Mouse (Mus musculus): ENCODE measurements around the gene Tet2. TPM values are rescaled to one million over a fixed set of nuclear protein-coding genes. Genes with fewer than 3 reads are reported as not detected.

Tet2 gene
- polyA plus RNA-seq, 1 experiment from 2014 or later = 8.2 TPM

DNA sequence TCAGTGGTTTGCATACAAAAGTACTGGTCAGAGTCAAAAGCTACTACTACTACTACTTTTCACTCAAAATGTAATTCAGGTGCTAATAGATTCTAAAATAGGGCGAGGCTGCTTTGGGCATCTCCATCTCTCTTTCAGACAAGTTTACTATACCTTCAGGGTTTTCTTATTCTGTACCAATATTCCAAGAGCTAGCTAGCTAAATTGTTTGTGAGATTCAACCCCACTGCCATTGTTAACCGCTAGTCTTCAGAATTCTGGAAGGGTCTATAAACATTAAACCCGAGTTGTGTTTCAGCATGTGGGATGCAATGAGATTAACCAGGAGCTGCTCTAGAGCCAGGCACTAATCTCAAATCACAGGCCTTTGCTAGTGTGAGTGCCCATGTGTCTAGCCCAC, 12.1 kb downstream of the Tet2 start:
- no peak overlapping the region for H3K4me2 ChIP-seq

GRCm38 (mm10) chr3:133532252-133532651, 12.7 kb downstream of the Tet2 start:
- Histone ChIP-seq H3K36me3 (ENCODE audit: control insufficient read depth, insufficient read depth, low read length) (no peaks in the 10 kb centered on the region; the same call in 1 of the 2 replicates), H3K4me2 (no peak overlapping the region), H3K4me3 (ENCODE audit: low read depth, low read length) (no peak overlapping the region), H3K9me3 (ENCODE audit: control insufficient read depth, low read length) (no peaks in the 10 kb centered on the region), H3K27ac (ENCODE audit: low read depth, low read length) (no peak overlapping the region), H3K4me1 (replicated peaks; ENCODE audit: control insufficient read depth, insufficient read depth, low read length) (no peaks in the 10 kb centered on the region; the same call in 1 of the 2 replicates), H3K9ac (ENCODE audit: low read depth, low read length) (no peak overlapping the region), H3K27me3 (replicated peaks; ENCODE audit: control insufficient read depth, insufficient read depth, low read length) (no peaks in the 10 kb centered on the region)
- DNase-seq (ENCODE audit: low spot score) = no peak
- WGBS = 90% methylated on average over 6 of the region's 6 CpGs
- ATAC-seq (replicated peaks; ENCODE audit: low FRiP score) = no peak

More for the DNA sequence above, 12.1 kb downstream of the Tet2 start:
- 73% methylated on average over 3 of the region's 3 CpGs for WGBS
- H3K27ac ChIP-seq (ENCODE audit: low read depth, low read length) = no peak overlapping the region
- ATAC-seq (replicated peaks; ENCODE audit: low FRiP score) (no peak), DNase-seq (ENCODE audit: low spot score) (no peak)
- H3K4me3 ChIP-seq (ENCODE audit: low read depth, low read length) = no peak overlapping the region
- no peak overlapping the region for H3K9ac ChIP-seq (ENCODE audit: low read depth, low read length)
- H3K9me3 ChIP-seq (ENCODE audit: control insufficient read depth, low read length) = no peaks in the 10 kb centered on the region
- H3K27me3 ChIP-seq (replicated peaks; ENCODE audit: control insufficient read depth, insufficient read depth, low read length) = no peaks in the 10 kb centered on the region
- no peaks in the 10 kb centered on the region; the same call in 1 of the 2 replicates for H3K36me3 ChIP-seq (ENCODE audit: control insufficient read depth, insufficient read depth, low read length)
- no peaks in the 10 kb centered on the region; the same call in 1 of the 2 replicates for H3K4me1 ChIP-seq (replicated peaks; ENCODE audit: control insufficient read depth, insufficient read depth, low read length)

GRCm38 (mm10) chr3:133531101-133531500, 13.8 kb downstream of the Tet2 start:
- no peak overlapping the region for H3K9ac ChIP-seq (ENCODE audit: low read depth, low read length)
- H3K4me3 ChIP-seq (ENCODE audit: low read depth, low read length) = no peak overlapping the region
- DNase-seq (ENCODE audit: low spot score) (no peak), ATAC-seq (replicated peaks; ENCODE audit: low FRiP score) (no peak)
- no peaks in the 10 kb centered on the region for H3K9me3 ChIP-seq (ENCODE audit: control insufficient read depth, low read length)
- H3K36me3 ChIP-seq (ENCODE audit: control insufficient read depth, insufficient read depth, low read length) = no peaks in the 10 kb centered on the region; the same call in 1 of the 2 replicates
- 73% methylated on average over 2 of the region's 2 CpGs for WGBS
- H3K27ac ChIP-seq (ENCODE audit: low read depth, low read length) = no peak overlapping the region
- no peaks in the 10 kb centered on the region; the same call in 1 of the 2 replicates for H3K4me1 ChIP-seq (replicated peaks; ENCODE audit: control insufficient read depth, insufficient read depth, low read length)
- no peak overlapping the region for H3K4me2 ChIP-seq
- no peaks in the 10 kb centered on the region for H3K27me3 ChIP-seq (replicated peaks; ENCODE audit: control insufficient read depth, insufficient read depth, low read length)

DNA sequence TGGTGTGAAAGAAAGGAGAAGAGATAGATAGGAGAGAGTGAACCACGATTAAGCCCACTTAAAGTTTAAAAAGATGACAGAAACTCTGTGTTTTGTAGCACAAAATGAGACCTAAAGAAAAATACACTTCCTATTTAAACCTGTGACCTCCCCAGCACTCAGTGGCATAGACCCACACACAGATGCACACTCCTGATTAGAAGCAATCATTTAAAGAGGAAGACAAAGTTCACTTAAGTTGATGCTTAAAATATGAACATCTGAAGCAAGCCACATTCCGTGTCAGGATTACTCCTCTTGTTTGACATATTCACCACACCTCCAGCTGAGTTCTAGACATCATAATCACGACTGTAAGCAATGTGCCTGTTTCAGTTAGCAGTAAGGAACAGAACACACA, 14.3 kb downstream of the Tet2 start:
- Histone ChIP-seq H3K27ac (ENCODE audit: low read depth, low read length) (no peak overlapping the region), H3K9me3 (ENCODE audit: control insufficient read depth, low read length) (no peaks in the 10 kb centered on the region), H3K4me2 (no peak overlapping the region), H3K36me3 (ENCODE audit: control insufficient read depth, insufficient read depth, low read length) (no peaks in the 10 kb centered on the region; the same call in 1 of the 2 replicates), H3K4me3 (ENCODE audit: low read depth, low read length) (no peak overlapping the region), H3K4me1 (replicated peaks; ENCODE audit: control insufficient read depth, insufficient read depth, low read length) (no peaks in the 10 kb centered on the region; the same call in 1 of the 2 replicates), H3K27me3 (replicated peaks; ENCODE audit: control insufficient read depth, insufficient read depth, low read length) (no peaks in the 10 kb centered on the region), H3K9ac (ENCODE audit: low read depth, low read length) (no peak overlapping the region)
- 44% methylated on average over 3 of the region's 3 CpGs for WGBS
- ATAC-seq (replicated peaks; ENCODE audit: low FRiP score) (no peak), DNase-seq (ENCODE audit: low spot score) (no peak)

- WGBS = 51% methylated on average over 4 of the region's 4 CpGs
- H3K36me3 ChIP-seq (ENCODE audit: control insufficient read depth, insufficient read depth, low read length) = no peaks in the 10 kb centered on the region
- peaks cover 5% of the 10 kb centered on the region; the same call in 1 of the 2 replicates for H3K4me1 ChIP-seq (replicated peaks; ENCODE audit: control insufficient read depth, insufficient read depth, low read length)
- DNase-seq (ENCODE audit: low spot score) (no peak), ATAC-seq (replicated peaks; ENCODE audit: low FRiP score) (no peak)
- H3K9ac ChIP-seq (ENCODE audit: low read depth, low read length) = no peak overlapping the region
- H3K4me2 ChIP-seq = no peak overlapping the region
- H3K4me3 ChIP-seq (ENCODE audit: low read depth, low read length) = no peak overlapping the region
- no peaks in the 10 kb centered on the region for H3K27me3 ChIP-seq (replicated peaks; ENCODE audit: control insufficient read depth, insufficient read depth, low read length)
- H3K9me3 ChIP-seq (ENCODE audit: control insufficient read depth, low read length) = no peaks in the 10 kb centered on the region
- no peak overlapping the region for H3K27ac ChIP-seq (ENCODE audit: low read depth, low read length)
These were observed 18.7 kb downstream of the Tet2 start for GRCm38 (mm10) chr3:133526119-133526723.

DNA sequence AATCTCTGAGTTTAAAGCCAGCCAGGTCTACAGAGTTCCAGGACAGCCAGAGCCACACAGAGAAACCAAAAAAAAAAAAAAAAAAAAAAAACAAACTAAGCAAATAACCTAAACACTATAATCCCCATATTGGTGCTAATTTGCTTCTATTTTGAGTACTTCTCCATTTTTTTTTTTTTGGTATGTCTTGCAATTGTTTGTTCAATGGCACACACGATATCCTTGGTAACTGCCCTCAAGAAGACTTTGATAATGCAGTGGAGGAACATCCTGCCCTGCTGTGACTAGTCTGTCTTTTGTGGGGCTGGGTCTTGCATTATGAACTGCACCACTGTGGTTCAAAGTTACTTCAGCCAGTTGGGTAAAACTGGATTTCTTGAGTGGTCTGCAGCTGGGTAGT, 19.4 kb downstream of the Tet2 start:
- Histone ChIP-seq H3K4me1 (replicated peaks; ENCODE audit: control insufficient read depth, insufficient read depth, low read length) (peaks cover 5% of the 10 kb centered on the region; the same call in 1 of the 2 replicates), H3K4me2 (no peak overlapping the region), H3K36me3 (ENCODE audit: control insufficient read depth, insufficient read depth, low read length) (no peaks in the 10 kb centered on the region), H3K4me3 (ENCODE audit: low read depth, low read length) (no peak overlapping the region), H3K9me3 (ENCODE audit: control insufficient read depth, low read length) (no peaks in the 10 kb centered on the region), H3K27me3 (replicated peaks; ENCODE audit: control insufficient read depth, insufficient read depth, low read length) (no peaks in the 10 kb centered on the region), H3K9ac (ENCODE audit: low read depth, low read length) (no peak overlapping the region), H3K27ac (ENCODE audit: low read depth, low read length) (no peak overlapping the region)
- DNase-seq (ENCODE audit: low spot score) = no peak
- no peak; the same call in 1 of the 2 replicates for ATAC-seq (replicated peaks; ENCODE audit: low FRiP score)
- WGBS = 28% methylated on average over 1 of the region's 1 CpGs

DNA sequence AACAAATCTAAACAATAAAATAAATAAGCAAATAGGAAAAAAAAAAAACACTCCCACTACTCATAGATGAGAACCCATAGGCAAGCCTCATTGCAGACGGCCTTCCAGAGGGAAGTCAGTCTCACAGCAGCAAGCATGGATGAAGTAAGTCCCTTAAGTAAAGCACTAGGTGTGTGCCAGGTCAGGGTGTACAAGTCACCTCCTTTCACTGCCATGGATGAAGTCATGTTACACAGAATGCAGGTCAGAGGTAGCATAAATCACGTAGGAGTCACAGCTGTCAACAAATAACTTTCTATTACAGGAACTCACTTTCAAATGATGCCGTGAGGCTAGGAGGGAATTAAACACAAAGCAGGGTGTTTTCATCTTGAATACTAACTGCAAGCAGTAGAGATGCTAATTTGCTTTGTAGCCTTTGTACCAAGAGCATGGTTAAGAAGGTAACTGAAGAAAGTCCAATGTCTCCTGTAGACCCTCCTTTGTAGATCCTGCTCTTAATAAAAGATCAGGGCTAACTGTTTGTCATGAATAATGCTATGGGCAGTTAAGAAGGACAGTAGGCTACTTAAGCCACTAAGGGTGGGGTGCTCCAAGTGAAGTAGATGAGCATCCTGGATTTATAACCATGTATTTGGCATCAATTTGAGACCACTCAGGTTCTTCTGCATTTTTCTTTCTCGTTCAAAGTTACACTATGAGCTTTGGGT, 20.4 kb downstream of the Tet2 start:
- Histone ChIP-seq H3K9ac (ENCODE audit: low read depth, low read length) (no peak overlapping the region), H3K36me3 (ENCODE audit: control insufficient read depth, insufficient read depth, low read length) (no peaks in the 10 kb centered on the region), H3K9me3 (ENCODE audit: control insufficient read depth, low read length) (no peaks in the 10 kb centered on the region), H3K4me1 (replicated peaks; ENCODE audit: control insufficient read depth, insufficient read depth, low read length) (peaks cover 5% of the 10 kb centered on the region; the same call in 1 of the 2 replicates), H3K4me3 (ENCODE audit: low read depth, low read length) (no peak overlapping the region), H3K27ac (ENCODE audit: low read depth, low read length) (no peak overlapping the region), H3K27me3 (replicated peaks; ENCODE audit: control insufficient read depth, insufficient read depth, low read length) (no peaks in the 10 kb centered on the region), H3K4me2 (no peak overlapping the region)
- 82% methylated on average over 4 of the region's 4 CpGs for WGBS
- DNase-seq (ENCODE audit: low spot score) = no peak
- no peak for ATAC-seq (replicated peaks; ENCODE audit: low FRiP score)

- no peak for ATAC-seq (replicated peaks; ENCODE audit: low FRiP score)
- Histone ChIP-seq H3K9ac (ENCODE audit: low read depth, low read length) (no peak overlapping the region), H3K9me3 (ENCODE audit: control insufficient read depth, low read length) (no peaks in the 10 kb centered on the region), H3K4me1 (replicated peaks; ENCODE audit: control insufficient read depth, insufficient read depth, low read length) (peaks cover 5% of the 10 kb centered on the region; the same call in 1 of the 2 replicates), H3K27me3 (replicated peaks; ENCODE audit: control insufficient read depth, insufficient read depth, low read length) (no peaks in the 10 kb centered on the region), H3K4me2 (no peak overlapping the region), H3K27ac (ENCODE audit: low read depth, low read length) (no peak overlapping the region), H3K4me3 (ENCODE audit: low read depth, low read length) (no peak overlapping the region), H3K36me3 (ENCODE audit: control insufficient read depth, insufficient read depth, low read length) (no peaks in the 10 kb centered on the region; the same call in 1 of the 2 replicates)
- 68% methylated on average over 6 of the region's 6 CpGs for WGBS
- no peak for DNase-seq (ENCODE audit: low spot score)
These were observed 21.7 kb downstream of the Tet2 start for GRCm38 (mm10) chr3:133523191-133523590.
